Mouse (Mus musculus) neural tube, embryonic 12.5 days (tissue): ENCODE measurements at regions not wholly inside any gene's neighbourhood (a gene's known extent, or its start where the extent isn't known, plus 50 kb on each side); places are given as distances from the start of the nearest gene placed in this dataset.

Source experiments
- ATAC-seq: fragments of 200-750 bp; cut with Nextera tagmentation; 2 replicates; pipeline ENCODE4 v1.8.0; 2017; ENCODE audit warnings: low read depth, mild to moderate bottlenecking, moderate TSS enrichment, moderate library complexity; ENCODE audit not compliant: low FRiP score
- H3K27ac ChIP-seq: fragments of 300-500 bp; sonication (generic); 2 replicates; pipeline ENCODE4 v1.5.1; 2016
- H3K27me3 ChIP-seq: fragments of 300-500 bp; sonication (generic); replicated peaks from 2 replicates; pipeline ENCODE4 v1.6.1; 2016; ENCODE audit warnings: mild to moderate bottlenecking
- H3K36me3 ChIP-seq: fragments of 300-500 bp; sonication (generic); 2 replicates; pipeline ENCODE4 v1.6.1; 2016; ENCODE audit warnings: mild to moderate bottlenecking
- H3K4me1 ChIP-seq: fragments of 300-500 bp; sonication (generic); 2 replicates; pipeline ENCODE4 v1.6.1; 2016
- H3K4me2 ChIP-seq: fragments of 300-500 bp; sonication (generic); replicated peaks from 2 replicates; pipeline ENCODE4 v1.6.1; 2016; ENCODE audit warnings: mild to moderate bottlenecking
- H3K4me3 ChIP-seq: fragments of 300-500 bp; sonication (generic); 2 replicates; pipeline ENCODE4 v1.5.1; 2016
- H3K9ac ChIP-seq: fragments of 300-500 bp; sonication (generic); 2 replicates; pipeline ENCODE4 v1.6.1; 2016; ENCODE audit warnings: mild to moderate bottlenecking
- H3K9me3 ChIP-seq: fragments of 300-500 bp; sonication (generic); 2 replicates; pipeline ENCODE4 v1.6.1; 2016; ENCODE audit warnings: mild to moderate bottlenecking
- WGBS: fragments of 180-500 bp; shearing (Covaris S2); methylation state at CpG from one replicate; pipeline ENCODE4 v1.1.7; 2016; 5-methylcytosine and 5-hydroxymethylcytosine counted together

DNA sequence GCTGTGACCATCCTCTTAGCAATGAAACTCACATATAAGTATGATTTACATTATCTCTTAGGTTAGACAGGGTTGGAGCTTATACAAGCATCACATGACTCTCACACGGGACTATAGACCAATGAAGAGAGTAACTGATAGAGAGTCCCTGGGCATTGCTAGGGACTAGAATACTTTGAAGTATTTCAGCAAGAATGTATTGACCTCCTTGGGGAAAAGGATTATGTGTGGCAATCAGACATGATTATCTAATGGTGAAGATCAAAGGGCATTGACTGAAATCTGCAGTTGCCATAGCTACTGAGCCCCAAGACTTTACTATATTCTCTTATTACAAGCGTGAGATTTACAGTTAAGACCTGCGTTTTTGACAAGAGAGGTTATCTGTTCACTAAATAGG lies 183.4 kb upstream of the Tas2r134 start:
- no peak for ATAC-seq
- H3K27ac ChIP-seq = no peak overlapping the region
- H3K4me2 ChIP-seq = no peak overlapping the region
- 0 out of 2 replicates have a peak, but pooled peaks cover 4% of the 10 kb centered on the region for H3K9me3 ChIP-seq
- no peaks in the 10 kb centered on the region; the same call in 1 of the 2 replicates for H3K4me1 ChIP-seq
- no peaks in the 10 kb centered on the region for H3K27me3 ChIP-seq
- no peak overlapping the region for H3K4me3 ChIP-seq
- H3K9ac ChIP-seq = no peak overlapping the region
- whole genome bisulfite sequencing = 87% methylated on average over 3 of the region's 3 CpGs
- H3K36me3 ChIP-seq = no peaks in the 10 kb centered on the region

DNA sequence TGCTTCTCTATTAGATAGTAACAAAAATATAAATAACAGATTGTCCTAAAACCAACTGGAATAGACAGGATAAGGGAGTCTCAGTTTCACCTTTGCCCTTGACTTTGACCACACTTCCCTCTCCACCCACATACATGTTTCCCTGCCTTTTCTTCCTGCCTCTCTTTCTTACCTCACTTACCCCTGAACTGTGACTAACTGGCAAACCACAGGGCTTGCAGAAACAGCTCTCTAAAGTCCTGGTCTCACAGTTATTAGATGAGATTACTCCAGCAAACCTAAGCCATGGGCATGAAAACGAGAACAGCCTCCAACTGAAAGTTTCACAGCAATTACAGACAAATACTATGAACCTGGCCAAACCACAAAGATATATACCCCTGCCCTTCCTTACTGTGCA lies 188.3 kb upstream of the Tas2r134 start:
- no peak for ATAC-seq
- 68% methylated on average over 1 of the region's 1 CpGs for WGBS
- Histone ChIP-seq H3K36me3 (no peaks in the 10 kb centered on the region), H3K27ac (no peak overlapping the region), H3K4me3 (no peak overlapping the region), H3K9me3 (no peaks in the 10 kb centered on the region), H3K9ac (no peak overlapping the region), H3K4me2 (no peak overlapping the region), H3K4me1 (no peaks in the 10 kb centered on the region; the same call in 1 of the 2 replicates), H3K27me3 (no peaks in the 10 kb centered on the region)

DNA sequence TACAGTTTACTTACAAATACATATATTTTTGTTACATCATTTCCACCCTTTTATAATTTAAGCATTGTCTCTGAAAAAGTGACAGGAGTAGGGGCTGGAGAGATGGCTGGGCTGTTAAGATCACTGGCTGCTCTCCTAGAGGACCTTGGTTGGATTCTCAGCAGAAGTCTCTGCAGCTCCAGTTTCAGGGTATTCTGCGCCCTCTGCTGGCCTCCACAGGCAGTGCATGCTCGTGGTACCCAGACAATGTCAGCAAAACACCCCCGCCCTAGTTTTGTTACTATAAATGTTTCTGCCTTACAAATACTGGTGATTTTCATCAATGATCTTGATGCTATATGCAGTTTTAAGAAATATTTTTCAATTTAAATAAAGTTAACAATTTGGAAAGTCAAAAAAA lies 190.7 kb upstream of the Tas2r134 start:
- no peaks in the 10 kb centered on the region for H3K36me3 ChIP-seq
- 50% methylated on average over 3 of the region's 3 CpGs for WGBS
- H3K27me3 ChIP-seq = no peaks in the 10 kb centered on the region
- no peak for ATAC-seq
- no peak overlapping the region for H3K9ac ChIP-seq
- H3K4me1 ChIP-seq = no peaks in the 10 kb centered on the region
- H3K27ac ChIP-seq = no peak overlapping the region
- H3K4me3 ChIP-seq = no peak overlapping the region
- no peaks in the 10 kb centered on the region for H3K9me3 ChIP-seq
- no peak overlapping the region for H3K4me2 ChIP-seq

DNA sequence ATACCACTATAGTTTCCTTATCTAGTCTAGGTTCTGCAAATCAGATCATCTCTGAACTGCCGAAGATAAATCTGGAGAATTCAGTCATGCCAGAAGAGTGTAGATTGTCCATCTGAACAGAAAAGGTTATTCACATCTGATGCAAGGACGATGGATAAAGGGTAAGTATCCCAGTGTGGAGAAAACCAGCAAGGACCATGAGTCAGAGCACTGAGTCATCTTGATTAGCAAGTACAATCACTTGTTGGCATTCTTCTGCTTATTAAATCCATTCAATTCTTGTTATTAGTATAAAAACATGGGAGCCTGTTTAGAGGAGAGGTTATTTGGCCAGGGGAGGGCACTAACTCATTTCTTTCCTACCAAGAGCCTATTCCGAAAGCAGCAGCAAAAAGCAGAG lies 195.7 kb upstream of the Tas2r134 start:
- Histone ChIP-seq H3K4me1 (no peaks in the 10 kb centered on the region), H3K36me3 (no peaks in the 10 kb centered on the region), H3K4me2 (no peak overlapping the region), H3K9me3 (no peaks in the 10 kb centered on the region), H3K9ac (no peak overlapping the region), H3K27ac (no peak overlapping the region), H3K4me3 (no peak overlapping the region), H3K27me3 (no peaks in the 10 kb centered on the region)
- WGBS = 94% methylated on average over 3 of the region's 3 CpGs
- ATAC-seq = no peak

DNA sequence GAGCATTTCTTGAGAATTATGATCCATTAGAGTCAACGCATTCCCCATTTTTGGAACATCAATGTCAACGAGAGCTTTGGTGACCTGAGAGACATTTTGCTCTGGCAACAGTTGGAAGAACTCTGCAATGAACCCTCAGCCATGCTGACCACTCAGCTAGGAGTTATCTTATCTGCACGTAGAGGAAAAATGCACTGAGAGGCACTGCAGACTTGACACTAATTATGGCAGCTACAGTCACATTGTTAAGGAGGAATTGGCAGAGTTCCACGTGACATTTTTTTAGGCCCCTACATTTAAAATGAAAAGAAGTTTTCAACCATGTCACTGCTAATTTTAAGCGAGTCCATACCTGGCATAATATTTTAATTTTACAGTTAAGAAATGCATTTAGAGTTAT lies 197.6 kb upstream of the Tas2r134 start:
- Histone ChIP-seq H3K36me3 (no peaks in the 10 kb centered on the region), H3K27ac (no peak overlapping the region), H3K27me3 (no peaks in the 10 kb centered on the region), H3K4me2 (no peak overlapping the region), H3K4me3 (no peak overlapping the region), H3K9me3 (no peaks in the 10 kb centered on the region), H3K4me1 (no peaks in the 10 kb centered on the region), H3K9ac (no peak overlapping the region)
- no peak for ATAC-seq
- WGBS = 88% methylated on average over 5 of the region's 5 CpGs

DNA sequence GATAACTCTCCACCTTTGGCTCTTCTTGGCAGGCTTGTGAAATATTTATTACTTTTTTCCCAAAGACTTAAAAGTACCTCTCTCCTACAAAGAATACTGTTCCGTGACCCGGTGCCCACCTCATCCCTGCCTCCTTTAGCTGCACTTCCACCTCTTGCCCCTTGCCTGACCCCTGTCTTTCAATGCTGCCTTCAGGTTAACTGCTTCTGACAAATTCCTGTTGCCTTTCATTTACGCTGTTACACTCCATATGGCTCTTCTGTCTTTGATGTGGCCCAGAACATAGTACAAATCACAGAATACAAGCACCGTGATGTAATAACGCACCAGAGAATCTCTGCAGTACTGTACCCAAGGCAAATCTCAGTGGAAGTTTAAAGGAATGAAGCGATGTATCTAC lies 204.9 kb upstream of the Tas2r134 start:
- Histone ChIP-seq H3K4me2 (no peak overlapping the region), H3K27me3 (no peaks in the 10 kb centered on the region), H3K4me3 (no peak overlapping the region), H3K9ac (no peak overlapping the region), H3K36me3 (no peaks in the 10 kb centered on the region), H3K9me3 (no peaks in the 10 kb centered on the region), H3K27ac (no peak overlapping the region), H3K4me1 (no peaks in the 10 kb centered on the region)
- 30% methylated on average over 6 of the region's 6 CpGs for WGBS
- ATAC-seq = no peak

DNA sequence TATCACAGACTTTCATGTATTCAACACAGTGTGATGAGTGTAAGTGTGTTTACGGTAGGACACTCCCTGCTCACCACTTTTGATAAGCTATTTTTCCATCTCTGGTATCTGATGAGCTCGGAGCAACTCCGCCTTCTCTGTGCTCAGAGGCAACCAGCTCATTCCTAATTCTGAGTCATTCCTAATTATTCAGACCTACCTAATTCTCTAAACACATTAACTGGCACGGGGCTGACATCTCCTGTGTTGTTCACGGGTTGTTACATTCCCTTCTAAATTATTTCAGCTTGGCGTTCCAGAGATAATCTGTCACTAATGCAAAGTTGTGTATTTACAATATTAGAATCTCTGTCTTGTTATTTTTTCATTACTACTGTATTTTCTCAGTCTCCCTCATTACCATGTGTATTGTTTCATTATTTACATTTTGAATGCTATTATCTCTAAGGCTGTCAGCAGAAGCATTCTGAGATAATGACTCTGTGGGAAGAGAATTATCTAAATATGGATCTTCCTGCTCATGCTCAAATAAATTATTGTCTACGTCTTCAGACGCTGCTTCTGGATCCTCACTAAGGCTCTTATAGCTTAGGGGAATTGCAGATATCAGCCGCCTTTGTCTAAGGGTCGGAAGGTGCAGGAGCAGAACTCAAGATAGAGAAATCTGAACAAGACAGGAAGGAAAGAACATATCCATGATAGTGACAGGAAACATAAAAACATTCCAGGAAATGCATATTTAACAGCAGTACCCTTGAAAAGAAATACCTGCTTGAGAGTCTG lies 209.2 kb upstream of the Tas2r134 start:
- Histone ChIP-seq H3K27ac (no peak overlapping the region), H3K4me2 (no peak overlapping the region), H3K4me3 (no peak overlapping the region), H3K27me3 (no peaks in the 10 kb centered on the region), H3K4me1 (no peaks in the 10 kb centered on the region), H3K9me3 (no peaks in the 10 kb centered on the region), H3K9ac (no peak overlapping the region), H3K36me3 (no peaks in the 10 kb centered on the region)
- ATAC-seq = no peak
- WGBS = 75% methylated on average over 10 of the region's 10 CpGs

DNA sequence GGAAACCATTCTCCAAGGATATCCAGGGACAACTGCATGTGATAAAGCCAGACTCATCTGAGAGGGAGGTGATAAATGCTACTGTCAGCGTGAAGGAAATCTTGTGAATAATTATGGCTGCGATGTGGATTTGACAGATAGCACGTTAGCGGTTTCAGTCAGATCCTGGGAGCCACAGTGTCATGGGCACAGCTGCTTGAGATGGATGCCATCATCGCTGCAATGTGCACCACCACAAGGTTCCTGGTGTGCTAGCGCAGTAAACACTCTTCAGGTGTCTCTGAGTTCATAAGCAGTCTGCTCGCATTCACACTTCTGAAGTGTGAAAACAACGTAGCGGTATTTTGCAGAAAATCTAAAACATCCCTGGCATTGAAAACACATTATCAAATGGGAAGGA lies 238.9 kb upstream of the Tas2r134 start:
- no peaks in the 10 kb centered on the region for H3K36me3 ChIP-seq
- H3K4me1 ChIP-seq = no peaks in the 10 kb centered on the region
- no peak overlapping the region for H3K9ac ChIP-seq
- no peak overlapping the region for H3K27ac ChIP-seq
- 90% methylated on average over 9 of the region's 9 CpGs for WGBS
- no peaks in the 10 kb centered on the region for H3K27me3 ChIP-seq
- no peaks in the 10 kb centered on the region for H3K9me3 ChIP-seq
- H3K4me2 ChIP-seq = no peak overlapping the region
- no peak overlapping the region for H3K4me3 ChIP-seq
- no peak for ATAC-seq

DNA sequence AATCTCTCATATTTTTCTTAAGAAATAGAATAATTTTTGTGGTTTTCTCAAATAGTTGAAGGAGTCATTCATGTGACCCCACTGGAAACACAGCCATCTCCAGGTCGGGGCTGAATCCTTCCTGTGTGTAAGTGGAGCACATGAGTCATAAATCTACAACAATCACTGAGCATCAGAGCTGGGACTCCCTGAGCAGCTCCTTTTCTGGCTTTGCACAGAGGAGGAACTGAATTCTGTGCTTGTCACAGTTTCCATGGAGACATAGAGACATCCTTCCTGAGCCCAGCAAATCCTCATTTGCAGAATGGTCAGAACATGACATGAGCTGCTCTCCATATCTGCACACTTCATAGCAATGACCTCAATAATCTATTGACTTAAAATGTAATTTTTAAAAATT lies 238.2 kb upstream of the Rnd3 start:
- no peaks in the 10 kb centered on the region for H3K9me3 ChIP-seq
- no peak overlapping the region for H3K4me2 ChIP-seq
- H3K4me1 ChIP-seq = no peaks in the 10 kb centered on the region
- no peak for ATAC-seq
- H3K36me3 ChIP-seq = no peaks in the 10 kb centered on the region
- no peak overlapping the region for H3K9ac ChIP-seq
- H3K27me3 ChIP-seq = no peaks in the 10 kb centered on the region
- no peak overlapping the region for H3K4me3 ChIP-seq
- WGBS = 35% methylated on average over 1 of the region's 1 CpGs
- no peak overlapping the region for H3K27ac ChIP-seq

DNA sequence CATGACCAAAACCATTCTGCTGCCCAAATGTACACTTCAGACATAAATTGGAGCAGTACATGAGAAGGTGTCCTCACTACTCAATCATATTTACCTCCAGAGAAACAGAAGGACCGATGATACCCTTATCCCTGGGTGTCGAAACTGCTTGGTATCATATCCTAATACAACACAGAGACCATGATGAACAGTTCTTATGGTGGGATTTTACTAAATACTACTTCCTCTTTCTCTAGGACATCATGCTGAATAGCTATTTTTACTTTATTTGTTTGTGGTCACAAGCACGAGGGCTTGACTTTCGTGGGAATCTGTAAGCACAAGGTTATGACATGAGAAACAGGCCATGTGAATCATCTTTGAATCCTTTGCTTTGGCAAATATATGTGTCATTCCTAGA lies 227.7 kb upstream of the Rnd3 start:
- WGBS = 92% methylated on average over 4 of the region's 4 CpGs
- Histone ChIP-seq H3K9ac (no peak overlapping the region), H3K4me2 (no peak overlapping the region), H3K9me3 (no peaks in the 10 kb centered on the region), H3K36me3 (no peaks in the 10 kb centered on the region), H3K27ac (no peak overlapping the region), H3K27me3 (no peaks in the 10 kb centered on the region), H3K4me1 (no peaks in the 10 kb centered on the region), H3K4me3 (no peak overlapping the region)
- ATAC-seq = no peak

DNA sequence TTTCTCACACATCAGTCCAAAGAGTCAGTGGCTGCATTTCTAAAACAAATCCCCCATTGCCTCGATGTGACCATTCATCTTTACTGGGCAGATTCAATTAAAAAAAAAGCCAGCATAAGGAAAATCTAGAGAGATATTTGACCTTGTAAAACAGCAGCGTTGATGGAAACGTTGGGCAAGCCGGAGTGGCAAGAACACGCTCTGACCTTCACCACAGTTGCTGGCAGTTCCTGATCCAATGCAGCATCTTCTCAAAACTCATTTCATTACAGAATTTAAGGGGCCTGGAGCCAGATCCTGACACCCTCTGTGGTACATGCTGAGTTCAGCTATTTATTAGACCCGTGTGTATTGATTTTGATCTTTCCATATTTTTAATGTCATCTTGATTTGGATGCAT lies 225.7 kb upstream of the Rnd3 start:
- Histone ChIP-seq H3K36me3 (no peaks in the 10 kb centered on the region), H3K27ac (no peak overlapping the region), H3K4me3 (no peak overlapping the region), H3K9ac (no peak overlapping the region), H3K4me1 (no peaks in the 10 kb centered on the region), H3K9me3 (no peaks in the 10 kb centered on the region), H3K27me3 (no peaks in the 10 kb centered on the region), H3K4me2 (no peak overlapping the region)
- no peak for ATAC-seq
- WGBS = 89% methylated on average over 6 of the region's 6 CpGs

DNA sequence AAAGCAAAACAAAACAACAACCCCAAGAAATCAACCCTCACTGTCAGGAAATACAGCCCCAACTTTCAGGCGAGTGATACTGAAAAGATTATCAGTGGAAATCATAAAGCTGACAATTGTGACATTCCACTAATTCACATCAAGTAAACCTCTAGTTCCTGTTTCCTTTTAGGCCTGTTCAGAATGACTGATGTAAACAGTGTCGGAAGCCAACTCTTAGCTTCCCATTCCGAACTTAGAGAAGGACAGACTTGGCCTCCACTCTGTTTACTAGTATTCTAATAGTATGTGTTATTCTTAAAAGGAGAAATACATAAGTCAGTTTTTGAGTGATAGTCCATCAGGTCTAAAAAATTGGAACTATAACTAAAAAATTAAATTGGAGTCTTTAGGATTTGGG lies 223.9 kb upstream of the Rnd3 start:
- 86% methylated on average over 3 of the region's 3 CpGs for WGBS

DNA sequence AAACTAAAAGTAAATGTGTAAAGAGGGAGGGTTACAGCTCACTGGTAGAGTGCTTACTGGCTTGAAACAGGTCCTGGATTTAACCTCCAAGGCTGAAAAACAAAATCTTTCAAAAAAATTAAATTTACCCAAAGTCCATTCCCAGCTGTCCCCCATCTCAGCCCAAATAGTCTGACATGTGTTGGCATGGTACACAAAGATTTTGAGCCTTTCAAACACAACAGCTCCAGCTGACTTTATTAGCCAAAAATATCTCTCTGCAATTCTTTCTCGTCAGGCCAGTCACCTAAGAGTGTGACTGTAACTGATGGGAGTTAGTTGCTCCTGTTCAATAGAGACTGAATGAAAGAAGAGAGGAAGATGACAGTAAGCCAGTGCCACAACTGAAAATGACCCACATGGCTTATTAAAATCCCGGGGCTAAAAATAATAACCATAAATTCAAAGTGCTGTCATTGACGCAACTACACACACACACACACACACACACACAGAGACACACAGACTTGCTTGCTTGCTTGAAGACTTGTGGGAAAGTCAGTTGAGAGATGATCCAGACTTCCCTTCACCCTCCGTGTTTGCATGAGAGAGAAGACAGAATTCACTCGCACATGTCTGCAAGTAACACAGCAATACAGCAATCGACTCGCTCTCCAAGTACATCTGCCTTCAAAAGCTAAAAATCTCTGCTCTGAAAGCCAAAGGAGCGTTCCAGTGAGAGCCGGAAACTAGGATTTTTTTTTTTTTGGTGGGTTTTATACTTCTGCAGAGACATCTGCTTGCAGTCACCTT lies 214.1 kb upstream of the Rnd3 start:
- ATAC-seq = no peak
- H3K27ac ChIP-seq = no peak overlapping the region
- no peaks in the 10 kb centered on the region for H3K9me3 ChIP-seq
- no peak overlapping the region for H3K4me2 ChIP-seq
- H3K4me1 ChIP-seq = no peaks in the 10 kb centered on the region
- WGBS = 82% methylated on average over 9 of the region's 9 CpGs
- no peaks in the 10 kb centered on the region for H3K27me3 ChIP-seq
- no peaks in the 10 kb centered on the region for H3K36me3 ChIP-seq
- no peak overlapping the region for H3K9ac ChIP-seq
- H3K4me3 ChIP-seq = no peak overlapping the region

More for the DNA sequence above, 223.9 kb upstream of the Rnd3 start:
- Histone ChIP-seq H3K27me3 (no peaks in the 10 kb centered on the region), H3K4me1 (no peaks in the 10 kb centered on the region), H3K36me3 (no peaks in the 10 kb centered on the region), H3K4me3 (no peak overlapping the region), H3K9ac (no peak overlapping the region), H3K27ac (no peak overlapping the region), H3K9me3 (no peaks in the 10 kb centered on the region), H3K4me2 (no peak overlapping the region)
- ATAC-seq = no peak
